Mouse (Mus musculus) forebrain, embryonic 11.5 days (tissue): ENCODE results near the gene Aqp1. TPM values are rescaled to one million over a fixed set of nuclear protein-coding genes. Genes with fewer than 3 reads are reported as not detected.

Source experiments
- ATAC-seq: fragments of 200-750 bp; cut with Nextera tagmentation; replicated peaks from 2 replicates; pipeline ENCODE4 v1.8.0; 2017; ENCODE audit warnings: moderate TSS enrichment; ENCODE audit not compliant: low FRiP score
- DNase-seq: peaks from one replicate; pipeline ENCODE4 v3.0.0-alpha.2; 2017; ENCODE audit warnings: low spot score
- H3K27ac ChIP-seq: fragments of 300-500 bp; sonication (generic); 2 replicates; pipeline ENCODE4 v1.5.1; 2014; ENCODE audit warnings: low read depth, low read length
- H3K27me3 ChIP-seq: fragments of 300-500 bp; sonication (generic); 2 replicates; pipeline ENCODE4 v1.6.1; 2014; ENCODE audit warnings: mild to moderate bottlenecking, low read length, mixed read lengths; ENCODE audit not compliant: control insufficient read depth, insufficient read depth
- H3K36me3 ChIP-seq: fragments of 300-500 bp; sonication (generic); 2 replicates; pipeline ENCODE4 v1.6.1; 2014; ENCODE audit warnings: mild to moderate bottlenecking, low read length, moderate library complexity, mixed read lengths; ENCODE audit not compliant: control insufficient read depth, insufficient read depth
- H3K4me1 ChIP-seq: fragments of 300-500 bp; sonication (generic); replicated peaks from 2 replicates; pipeline ENCODE4 v1.6.1; 2014; ENCODE audit warnings: low read length, mixed read lengths; ENCODE audit not compliant: control insufficient read depth, insufficient read depth
- H3K4me2 ChIP-seq: fragments of 300-500 bp; sonication (generic); 2 replicates; pipeline ENCODE4 v1.6.1; 2014; ENCODE audit warnings: low read depth, mild to moderate bottlenecking, low read length, moderate library complexity, mixed read lengths; ENCODE audit not compliant: severe bottlenecking
- H3K4me3 ChIP-seq: fragments of 300-500 bp; sonication (generic); 2 replicates; pipeline ENCODE4 v1.5.1; 2014; ENCODE audit warnings: low read depth, low read length
- H3K9ac ChIP-seq: fragments of 300-500 bp; sonication (generic); 2 replicates; pipeline ENCODE4 v1.6.1; 2014; ENCODE audit warnings: low read length
- H3K9me3 ChIP-seq: fragments of 300-500 bp; sonication (generic); 2 replicates; pipeline ENCODE4 v1.6.1; 2016; ENCODE audit warnings: low read length, mixed read lengths; ENCODE audit not compliant: control insufficient read depth
- WGBS: fragments of 180-500 bp; shearing (Covaris S2); extraction: QIAGEN DNeasy Blood & Tissue Kit; methylation state at CpG from one replicate; pipeline ENCODE4 v1.1.7; 2014; 5-methylcytosine and 5-hydroxymethylcytosine counted together
- polyA plus RNA-seq: library from polyadenylated mRNA; unstranded; fragments of >200 nt; fragmentation: Nextera tagmentation; extraction: Ambion mirVana; gene quantifications from 2 replicates; pipeline ENCODE4 v1.2.1, GENCODE M21; 2014

Gene Aqp1
- polyA plus RNA-seq = 0.61 and 0.92 TPM in 2 replicates

DNA sequence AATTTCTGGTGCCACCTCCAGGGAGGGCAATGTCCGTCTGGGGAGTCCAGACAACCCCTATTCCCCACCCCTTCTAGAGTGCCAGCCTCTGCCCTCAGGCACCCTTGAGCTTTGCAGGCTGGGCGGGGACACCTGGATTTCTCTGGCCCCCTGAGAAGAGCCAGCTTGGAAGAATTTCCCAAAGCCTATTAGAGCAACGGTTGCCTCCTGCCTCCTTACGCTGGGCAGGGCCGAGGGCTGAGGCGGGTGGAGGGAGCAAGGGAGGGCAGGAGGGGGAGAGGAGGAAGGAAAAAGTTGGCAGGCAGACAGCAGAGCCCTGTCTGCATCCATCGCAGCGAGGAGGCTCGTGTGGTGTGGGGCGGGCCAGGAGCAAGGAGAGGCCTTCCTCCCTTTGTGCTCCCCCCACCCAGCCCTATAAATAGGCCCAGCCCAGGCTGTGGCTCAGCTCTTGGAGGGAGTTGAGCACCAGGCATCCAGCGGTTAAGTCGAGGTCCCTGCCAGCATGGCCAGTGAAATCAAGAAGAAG lies at the start of gene Aqp1:
TSS of gene Aqp1 (plus strand) at position 444 of the 526 bp plus-strand sequence.
- no peaks in the 10 kb centered on the region for H3K36me3 ChIP-seq
- no peak within 1 kb of the TSS for H3K9ac ChIP-seq
- H3K4me3 ChIP-seq = no peak within 1 kb of the TSS
- DNase-seq (peak; percentile 61), ATAC-seq (peak; percentile 51)
- H3K4me1 ChIP-seq = no peaks in the 10 kb centered on the region
- H3K4me2 ChIP-seq = no peak within 1 kb of the TSS
- H3K27ac ChIP-seq = no peak within 1 kb of the TSS
- no peaks in the 10 kb centered on the region; the same call in 1 of the 2 replicates for H3K27me3 ChIP-seq
- WGBS = 25% methylated on average over 12 of the region's 12 CpGs
- no peaks in the 10 kb centered on the region for H3K9me3 ChIP-seq

DNA sequence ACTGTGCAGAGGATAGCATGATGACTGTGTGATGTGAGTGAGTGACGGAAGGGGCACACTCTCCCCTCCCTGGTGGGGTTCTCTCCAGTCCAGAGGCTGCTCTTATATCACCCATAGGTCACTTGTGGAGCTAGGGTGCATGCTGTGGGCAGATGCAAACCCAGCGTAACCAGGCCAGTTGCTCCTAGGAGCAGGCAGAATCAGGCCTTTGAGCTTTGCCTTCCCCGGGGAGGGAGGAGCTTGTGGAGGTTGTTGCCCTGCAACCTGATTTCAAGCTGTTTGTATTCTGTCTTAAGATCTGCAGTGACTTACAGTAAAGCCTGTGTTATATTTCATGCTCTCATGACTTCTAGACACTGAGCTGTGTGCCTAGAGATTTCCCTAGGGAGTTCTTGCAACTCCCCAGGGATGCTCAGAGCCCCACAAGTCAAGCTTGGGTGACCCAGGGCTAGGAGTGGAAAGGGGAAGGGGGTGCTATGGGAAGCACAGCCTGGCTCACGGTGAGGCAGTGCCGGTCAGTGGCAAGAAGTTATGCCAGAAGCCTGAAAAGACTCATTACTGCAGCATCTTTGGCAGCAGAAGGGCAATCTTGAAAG lies 48.1 kb upstream of the Aqp1 start:
- no peak for ATAC-seq
- Histone ChIP-seq H3K4me1 (no peaks in the 10 kb centered on the region), H3K9me3 (no peaks in the 10 kb centered on the region), H3K4me3 (no peak overlapping the region), H3K4me2 (no peak overlapping the region), H3K36me3 (no peaks in the 10 kb centered on the region), H3K27ac (no peak overlapping the region), H3K27me3 (no peaks in the 10 kb centered on the region), H3K9ac (no peak overlapping the region)
- WGBS = 91% methylated on average over 5 of the region's 5 CpGs
- no peak for DNase-seq

DNA sequence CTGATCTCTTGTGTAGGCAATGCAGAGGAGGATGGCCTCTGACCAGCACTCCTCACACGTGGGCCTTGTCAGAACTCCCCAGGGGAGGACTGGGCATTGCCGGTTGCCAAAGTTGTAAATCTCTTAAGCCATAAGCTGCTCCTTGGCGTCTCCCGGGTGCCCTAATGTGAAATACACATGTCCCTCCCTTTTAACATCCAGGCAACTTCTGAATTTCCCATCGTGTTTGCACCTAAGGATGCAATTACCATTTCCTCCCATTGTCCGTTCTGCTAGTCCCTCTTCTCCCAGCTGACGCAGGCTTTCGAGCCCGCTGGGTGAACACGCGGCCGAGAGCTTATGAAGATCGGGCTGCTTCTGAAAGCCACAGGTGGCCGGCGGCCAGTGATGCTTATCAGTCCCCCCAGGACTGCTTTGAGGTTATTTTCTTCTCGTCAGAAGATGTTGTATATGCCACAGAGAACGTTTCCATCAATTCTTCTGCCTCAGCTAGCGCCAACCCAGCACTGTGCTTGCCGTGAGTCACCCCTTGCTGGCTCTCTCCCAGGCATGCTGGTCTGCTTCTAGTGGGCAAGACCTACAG lies 41.6 kb upstream of the Aqp1 start:
- no peaks in the 10 kb centered on the region for H3K4me1 ChIP-seq
- WGBS = 77% methylated on average over 19 of the region's 19 CpGs
- H3K36me3 ChIP-seq = no peaks in the 10 kb centered on the region
- DNase-seq (no peak), ATAC-seq (no peak)
- no peaks in the 10 kb centered on the region for H3K9me3 ChIP-seq
- H3K4me3 ChIP-seq = no peak overlapping the region
- H3K9ac ChIP-seq = no peak overlapping the region
- H3K4me2 ChIP-seq = no peak overlapping the region
- no peaks in the 10 kb centered on the region for H3K27me3 ChIP-seq
- H3K27ac ChIP-seq = no peak overlapping the region

DNA sequence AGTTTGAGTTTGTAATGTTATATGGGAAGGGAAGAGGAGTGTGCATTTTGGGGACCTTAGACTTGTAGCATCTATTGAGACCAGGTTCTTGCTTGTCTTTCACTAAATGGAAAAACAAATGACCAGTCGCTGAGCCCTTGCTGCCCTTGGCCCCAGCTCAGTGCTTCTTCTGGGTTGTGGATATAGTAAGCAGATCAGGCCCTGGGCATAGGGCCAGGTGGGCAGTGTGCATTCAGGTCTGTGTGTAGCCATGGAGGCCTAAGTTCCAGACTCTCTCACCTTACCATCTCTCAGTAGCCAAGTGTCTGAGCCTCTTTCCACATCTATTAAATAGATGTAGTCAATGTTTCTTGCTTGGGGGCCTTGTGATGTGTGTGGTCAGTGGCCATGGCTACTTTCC lies 40.9 kb upstream of the Aqp1 start:
- DNase-seq = no peak
- Histone ChIP-seq H3K4me1 (no peaks in the 10 kb centered on the region), H3K9ac (no peak overlapping the region), H3K9me3 (no peaks in the 10 kb centered on the region), H3K36me3 (no peaks in the 10 kb centered on the region), H3K4me2 (no peak overlapping the region), H3K27ac (no peak overlapping the region), H3K27me3 (no peaks in the 10 kb centered on the region), H3K4me3 (no peak overlapping the region)
- no peak for ATAC-seq
- 88% methylated on average over 1 of the region's 1 CpGs for WGBS

DNA sequence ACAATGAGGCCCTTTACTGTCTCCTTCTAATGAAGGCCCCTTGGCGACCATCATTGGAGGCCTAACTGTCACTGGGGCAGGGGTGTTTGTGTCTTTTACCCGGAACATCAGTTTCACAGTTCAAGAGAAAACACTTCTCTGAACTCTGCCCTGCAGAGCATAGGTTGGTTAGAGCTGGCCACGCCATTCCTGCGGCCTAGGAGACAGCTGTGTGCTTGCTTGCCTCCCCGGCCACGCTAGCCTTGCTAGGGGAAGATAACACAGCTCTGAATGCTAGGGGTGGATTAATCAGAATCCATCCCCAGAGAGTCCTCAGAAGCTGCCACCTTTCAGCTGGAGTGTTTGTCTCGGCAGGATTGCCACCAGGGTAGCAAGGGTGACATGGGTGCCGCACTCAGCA lies 36.8 kb upstream of the Aqp1 start:
- 89% methylated on average over 8 of the region's 8 CpGs for WGBS
- Histone ChIP-seq H3K27me3 (no peaks in the 10 kb centered on the region), H3K36me3 (no peaks in the 10 kb centered on the region), H3K4me1 (no peaks in the 10 kb centered on the region), H3K9me3 (no peaks in the 10 kb centered on the region), H3K4me3 (no peak overlapping the region), H3K4me2 (no peak overlapping the region), H3K9ac (no peak overlapping the region), H3K27ac (no peak overlapping the region)
- no peak for DNase-seq
- no peak for ATAC-seq

DNA sequence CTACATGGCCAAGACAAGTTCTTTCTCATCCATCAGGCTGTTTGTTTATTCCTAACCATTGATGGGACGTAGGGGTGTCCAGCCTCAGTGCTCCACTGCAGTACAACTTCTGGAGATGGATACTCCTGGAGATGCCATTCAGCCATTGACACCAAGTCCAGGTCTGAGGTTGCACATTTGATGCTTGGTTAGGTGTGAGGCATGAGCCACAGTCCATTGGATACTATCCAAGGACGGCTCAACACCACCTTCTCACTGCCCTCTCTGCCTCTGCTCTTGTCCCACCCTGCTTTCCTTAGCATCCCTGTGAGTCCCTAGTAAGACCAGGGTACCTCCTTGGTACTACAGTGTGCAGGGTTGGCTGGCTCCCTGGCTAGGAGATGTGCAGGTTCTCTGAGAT lies 36.3 kb upstream of the Aqp1 start:
- 93% methylated on average over 2 of the region's 2 CpGs for WGBS
- no peak for ATAC-seq
- H3K36me3 ChIP-seq = no peaks in the 10 kb centered on the region

DNA sequence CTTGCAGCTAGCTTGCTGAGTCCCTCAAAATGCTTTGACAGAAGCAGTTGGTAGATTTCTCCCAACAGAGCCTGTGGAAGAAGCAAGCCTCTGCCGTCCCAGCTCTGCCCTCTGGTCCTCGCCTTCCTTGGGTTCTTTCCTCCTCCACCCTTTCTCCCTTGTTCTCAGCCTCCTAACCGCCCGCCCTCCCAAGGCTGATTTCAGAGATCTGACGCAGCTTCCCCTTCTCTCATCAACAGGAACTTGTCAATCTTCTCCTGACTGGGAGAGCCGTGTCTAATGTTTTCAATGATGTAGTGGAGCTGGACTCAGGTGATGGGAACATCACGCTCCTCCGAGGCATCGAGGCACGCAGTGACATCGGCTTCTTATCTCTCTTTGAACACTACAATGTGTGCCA lies 35.5 kb upstream of the Aqp1 start:
- H3K4me3 ChIP-seq = no peak overlapping the region
- no peak for DNase-seq
- H3K9me3 ChIP-seq = no peaks in the 10 kb centered on the region
- H3K27ac ChIP-seq = no peak overlapping the region
- no peaks in the 10 kb centered on the region for H3K4me1 ChIP-seq
- no peaks in the 10 kb centered on the region for H3K27me3 ChIP-seq
- H3K9ac ChIP-seq = no peak overlapping the region
- 92% methylated on average over 11 of the region's 11 CpGs for WGBS
- no peak overlapping the region for H3K4me2 ChIP-seq
- no peaks in the 10 kb centered on the region for H3K36me3 ChIP-seq
- no peak for ATAC-seq

More for the DNA sequence above, 36.3 kb upstream of the Aqp1 start:
- Histone ChIP-seq H3K9me3 (no peaks in the 10 kb centered on the region), H3K4me2 (no peak overlapping the region), H3K4me3 (no peak overlapping the region), H3K4me1 (no peaks in the 10 kb centered on the region), H3K27ac (no peak overlapping the region), H3K27me3 (no peaks in the 10 kb centered on the region), H3K9ac (no peak overlapping the region)
- no peak for DNase-seq

DNA sequence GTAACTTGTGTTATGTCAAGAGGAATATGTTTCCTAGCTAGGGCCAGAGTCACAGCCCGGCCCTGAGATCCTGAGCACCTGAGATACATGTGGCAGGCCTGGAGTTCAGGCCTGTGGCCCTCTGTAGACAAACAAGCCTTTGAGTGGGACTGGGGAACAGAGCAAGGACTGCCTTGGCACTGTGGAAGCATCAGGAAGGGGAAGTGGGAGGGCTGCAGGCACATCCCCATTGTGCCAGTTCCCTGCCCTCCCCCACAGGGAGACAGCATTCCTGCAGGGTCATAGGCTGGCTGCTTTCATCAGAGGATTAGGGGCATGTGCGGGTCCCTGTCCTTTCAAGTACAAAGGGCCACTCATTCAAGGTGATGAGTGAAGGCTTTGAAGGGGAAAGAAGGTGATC lies 26.1 kb upstream of the Aqp1 start:
- WGBS = 61% methylated on average over 2 of the region's 2 CpGs
- ATAC-seq (no peak), DNase-seq (no peak)
- Histone ChIP-seq H3K4me2 (no peak overlapping the region), H3K36me3 (no peaks in the 10 kb centered on the region), H3K4me3 (no peak overlapping the region), H3K4me1 (no peaks in the 10 kb centered on the region), H3K9me3 (no peaks in the 10 kb centered on the region), H3K9ac (no peak overlapping the region), H3K27me3 (no peaks in the 10 kb centered on the region), H3K27ac (no peak overlapping the region)

DNA sequence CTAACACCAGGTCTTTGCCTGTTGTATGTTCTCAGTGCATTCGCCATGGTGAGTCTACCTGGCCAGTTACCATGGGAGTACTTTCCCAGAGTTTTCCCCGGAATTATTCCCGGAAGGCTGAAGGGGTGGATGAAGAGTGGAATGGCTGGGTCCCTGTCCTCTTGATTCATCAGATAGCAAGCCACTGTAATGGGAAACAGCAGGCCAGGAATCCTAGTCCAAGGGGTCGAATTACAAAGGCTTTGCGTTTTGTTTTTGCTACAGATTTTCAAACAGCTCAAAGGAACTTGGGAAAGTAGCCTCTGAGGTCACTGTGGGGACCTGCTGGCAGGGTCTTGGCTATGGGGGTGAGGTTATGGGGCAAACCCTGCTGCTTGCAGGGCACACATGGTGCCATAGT lies 24.3 kb upstream of the Aqp1 start:
- no peak for ATAC-seq
- Histone ChIP-seq H3K36me3 (no peaks in the 10 kb centered on the region), H3K4me2 (no peak overlapping the region), H3K27ac (no peak overlapping the region), H3K4me3 (no peak overlapping the region), H3K9me3 (no peaks in the 10 kb centered on the region), H3K9ac (no peak overlapping the region), H3K27me3 (no peaks in the 10 kb centered on the region), H3K4me1 (no peaks in the 10 kb centered on the region)
- 78% methylated on average over 5 of the region's 5 CpGs for WGBS
- no peak for DNase-seq
